Mouse (Mus musculus) leukemia stem cell, adult 10-12 weeks (primary cell): ENCODE results near the gene Rexo2. TPM values are rescaled to one million over a fixed set of nuclear protein-coding genes. Genes with fewer than 3 reads are reported as not detected.

Experiments used
- polyA plus RNA-seq: library from polyadenylated mRNA; stranded (reverse); fragments of >175 nt; gene quantifications from 2 replicates; pipeline ENCODE4 v1.2.3, GENCODE M21; 2012; ENCODE audit warnings: low replicate concordance

Gene Rexo2
- polyA plus RNA-seq, result 80.9 and 154 TPM in 2 replicates

GRCm38 (mm10) chr9:48480411-48481213 lies at the start of gene Rexo2:
Gene Rexo2, minus strand, starts transcription at chr9:48480623.

GRCm38 (mm10) chr9:48494817-48495547 lies 14.6 kb upstream of the Rexo2 start, which contains the start of the genes Rbm7 and Gm5617:
Gene Rbm7, minus strand, starts transcription at chr9:48495299.
Gene Gm5617, plus strand, starts transcription at chr9:48495442.

Other genes with a start within 250 kb of the Rexo2 start
- 13.4 and 21.6 TPM in 2 replicates for gene Nxpe2, start 127.2 kb downstream of the Rexo2 start, polyA plus RNA-seq
- gene Rbm7, start 14.7 kb upstream of the Rexo2 start, polyA plus RNA-seq, result 14.5 and 21.0 TPM in 2 replicates
- 14.4 and 52.8 TPM in 2 replicates for gene Gm5617, start 14.8 kb upstream of the Rexo2 start, polyA plus RNA-seq
- gene Nnmt, start 124.5 kb upstream of the Rexo2 start, polyA plus RNA-seq, result 0.56 TPM in 1 of 2 replicates, not detected in the other